Mouse (Mus musculus) megakaryocyte, embryonic 14.5 days (primary cell): ENCODE measurements around the gene Il2ra.

Experiments
- FLI1 ChIP-seq: IDR thresholded peaks from 2 replicates; pipeline ENCODE4 v1.6.1; 2012; ENCODE audit warnings: low read length, inconsistent platforms, mixed read lengths
- GATA1 ChIP-seq: IDR thresholded peaks from 3 replicates; pipeline ENCODE4 v1.6.1; 2012; ENCODE audit warnings: mixed read lengths, low read length, inconsistent platforms, borderline replicate concordance

DNA sequence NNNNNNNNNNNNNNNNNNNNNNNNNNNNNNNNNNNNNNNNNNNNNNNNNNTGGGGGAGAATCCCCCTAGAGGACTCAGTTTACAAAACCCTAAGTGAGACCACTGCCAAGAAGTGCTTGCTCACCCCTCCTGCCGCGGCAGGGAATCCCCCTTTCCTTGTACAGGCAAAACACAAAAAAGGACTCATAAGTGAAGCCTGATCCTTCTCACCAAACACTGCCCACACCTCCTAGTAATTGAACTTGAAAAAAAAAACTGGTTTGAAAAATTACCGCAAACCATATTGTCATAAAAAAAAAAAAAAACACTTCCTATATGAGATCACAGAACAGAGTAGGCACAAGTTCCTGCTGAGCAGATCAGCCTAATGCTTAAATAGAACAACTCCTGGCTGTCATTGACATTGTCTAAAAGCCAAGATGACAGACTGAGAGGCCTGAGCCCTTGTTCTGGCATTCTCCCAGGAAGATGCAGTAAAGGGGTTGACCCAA lies at the start of gene Il2ra:
- TF ChIP-seq GATA1: no peak
- TF ChIP-seq FLI1: no peak
